Mouse (Mus musculus): ENCODE measurements around the gene Fap. TPM values are rescaled to one million over a fixed set of nuclear protein-coding genes. Genes with fewer than 3 reads are reported as not detected.

Fap gene
- polyA plus RNA-seq, 1 experiment from 2014 or later = 2.6 TPM

- no peak overlapping the region for H3K27ac ChIP-seq (replicated peaks)
- no peak for ATAC-seq (ENCODE audit: low FRiP score, low read depth)
- no peak overlapping the region for H3K4me3 ChIP-seq
- 93% methylated on average over 11 of the region's 11 CpGs for WGBS
- no peaks in the 10 kb centered on the region for H3K4me1 ChIP-seq
- H3K4me2 ChIP-seq (replicated peaks) = no peak overlapping the region
- no peaks in the 10 kb centered on the region for H3K9me3 ChIP-seq
- no peaks in the 10 kb centered on the region for H3K36me3 ChIP-seq
- H3K9ac ChIP-seq (replicated peaks) = no peak overlapping the region
- H3K27me3 ChIP-seq = 0 out of 2 replicates have a peak, but pooled peaks cover 7% of the 10 kb centered on the region
These were observed 118.9 kb downstream of the Fap start for GRCm38 (mm10) chr2:62454991-62455390.

GRCm38 (mm10) chr2:62454033-62454432 lies 119.8 kb downstream of the Fap start:
- Histone ChIP-seq H3K36me3 (no peaks in the 10 kb centered on the region), H3K9ac (replicated peaks) (no peak overlapping the region), H3K4me1 (no peaks in the 10 kb centered on the region), H3K9me3 (no peaks in the 10 kb centered on the region), H3K27ac (replicated peaks) (no peak overlapping the region), H3K4me3 (no peak overlapping the region), H3K27me3 (0 out of 2 replicates have a peak, but pooled peaks cover 5% of the 10 kb centered on the region), H3K4me2 (replicated peaks) (no peak overlapping the region)
- ATAC-seq (ENCODE audit: low FRiP score, low read depth) = no peak
- WGBS = 85% methylated on average over 6 of the region's 6 CpGs

Other genes starting within 250 kb of the Fap start
- 0.71 and 0.87 TPM in 2 replicates for gene Dpp4, start 161.8 kb downstream of the Fap start, polyA plus RNA-seq (2016; fragmentation: Nextera tagmentation; extraction: Ambion mirVana)
- gene Gcg, start 90.4 kb downstream of the Fap start, polyA plus RNA-seq (2016; fragmentation: Nextera tagmentation; extraction: Ambion mirVana) = 0.18 and 0.35 TPM in 2 replicates
- gene Ifih1, start 72.2 kb upstream of the Fap start, polyA plus RNA-seq (2016; fragmentation: Nextera tagmentation; extraction: Ambion mirVana) = 0.97 and 1.2 TPM in 2 replicates
- 2.8 and 3.6 TPM in 2 replicates for gene Gca, start 90.2 kb upstream of the Fap start, polyA plus RNA-seq (2016; fragmentation: Nextera tagmentation; extraction: Ambion mirVana)

Measured in midbrain, embryonic 12.5 days (tissue).